10 mouse cellular contexts compared by ENCODE assay signal in the genomic region with DNA sequence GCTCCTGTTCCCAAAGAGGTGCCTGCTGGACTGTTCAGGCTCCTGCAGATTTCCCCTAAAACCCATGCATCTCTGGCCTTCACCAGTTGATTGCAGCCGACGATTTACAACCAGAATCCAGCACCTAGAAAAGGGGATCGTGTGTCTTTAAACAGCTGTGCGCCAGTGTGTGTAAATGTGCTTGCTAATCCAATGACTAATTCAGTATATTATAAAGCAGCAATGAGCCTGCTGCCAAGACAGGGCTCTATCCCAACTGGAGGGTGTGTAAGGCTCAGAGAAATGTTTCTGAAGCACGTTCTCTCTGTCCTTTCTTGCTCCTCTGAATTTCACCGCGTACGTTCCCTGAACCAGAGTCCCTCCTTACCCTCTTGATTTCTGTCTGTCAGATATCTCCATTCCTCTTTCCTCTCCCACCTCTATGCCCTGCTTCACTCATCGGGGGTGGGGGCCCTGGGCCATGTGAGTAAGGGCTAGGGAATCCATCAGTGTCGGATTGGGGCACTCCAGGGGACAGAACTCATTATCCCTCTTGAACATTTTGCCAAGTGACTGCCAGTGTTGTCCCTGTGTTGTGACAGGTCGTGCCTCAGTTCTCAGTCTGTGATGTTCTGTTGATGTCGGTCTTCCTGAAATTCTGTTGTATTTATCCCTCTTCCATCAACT.
DNase-seq lines count a peak whose midpoint lies in the region; ATAC-seq and TF ChIP-seq lines count a peak whose summit lies in the region.
"Had no signal": no experiment of that assay in that cellular context is flagged by ENCODE, and none has a peak within 500 bp of the region (broad histone marks: within the 10 kb centered on the region; RNA-seq: fewer than 3 reads in every experiment).

No protein-coding gene starts in this region.

- H3K9ac ChIP-seq in kidney, embryonic 15.5 days: 0 out of 2 replicates have a peak overlapping the region, but pooled peaks have one; percentile 7
- H3K9ac ChIP-seq in intestine, postnatal 0 days (ENCODE audit: low read depth, low read length): no peak overlapping the region
- no peak overlapping the region for H3K9ac ChIP-seq in hindbrain, embryonic 14.5 days
- H3K9ac ChIP-seq: forebrain, embryonic 15.5 days had no signal

- TF ChIP-seq CTCF in intestine, postnatal 0 days (IDR thresholded peaks at IDR 0.05; ENCODE audit: low read depth): no peak

- 0 out of 2 replicates have a peak, but pooled peaks have one; percentile 27 for ATAC-seq in kidney, embryonic 15.5 days (replicated peaks; ENCODE audit: low FRiP score)
- ATAC-seq in intestine, postnatal 0 days: 0 out of 2 replicates have a peak, but pooled peaks have one; percentile 7
- no peak for ATAC-seq in hindbrain, embryonic 14.5 days (ENCODE audit: low FRiP score)
- ATAC-seq: forebrain, embryonic 15.5 days had no signal

- H3K4me3 ChIP-seq in kidney, embryonic 15.5 days (replicated peaks): no peak overlapping the region
- H3K4me3 ChIP-seq in intestine, postnatal 0 days (ENCODE audit: low read depth, low read length): no peak overlapping the region
- no peak overlapping the region for H3K4me3 ChIP-seq in hindbrain, embryonic 14.5 days (replicated peaks; ENCODE audit: low read length)
- H3K4me3 ChIP-seq: forebrain, embryonic 15.5 days; hindbrain, embryonic 10.5 days had no signal

- H3K36me3 ChIP-seq in kidney, embryonic 15.5 days: no peaks in the 10 kb centered on the region
- H3K36me3 ChIP-seq in intestine, postnatal 0 days (ENCODE audit: control insufficient read depth, insufficient read depth): no peaks in the 10 kb centered on the region
- no peaks in the 10 kb centered on the region for H3K36me3 ChIP-seq in hindbrain, embryonic 14.5 days (replicated peaks; ENCODE audit: control insufficient read depth, insufficient read depth)
- H3K36me3 ChIP-seq: forebrain, embryonic 15.5 days; hindbrain, embryonic 10.5 days had no signal

- 38% methylated on average over 12 of the region's 12 CpGs for WGBS in kidney, embryonic 15.5 days
- WGBS in intestine, postnatal 0 days: 54% methylated on average over 12 of the region's 12 CpGs
- 88% methylated on average over 12 of the region's 12 CpGs for WGBS in hindbrain, embryonic 14.5 days

- H3K4me2 ChIP-seq in kidney, embryonic 15.5 days: no peak overlapping the region
- no peak overlapping the region; the same call in 1 of the 2 replicates for H3K4me2 ChIP-seq in intestine, postnatal 0 days (replicated peaks; ENCODE audit: low read depth)
- no peak overlapping the region for H3K4me2 ChIP-seq in hindbrain, embryonic 14.5 days (replicated peaks)
- H3K4me2 ChIP-seq: forebrain, embryonic 15.5 days had no signal

- no peaks in the 10 kb centered on the region for H3K27me3 ChIP-seq in kidney, embryonic 15.5 days
- no peaks in the 10 kb centered on the region for H3K27me3 ChIP-seq in intestine, postnatal 0 days (replicated peaks; ENCODE audit: control insufficient read depth, insufficient read depth, low read length)
- H3K27me3 ChIP-seq in hindbrain, embryonic 14.5 days (ENCODE audit: control insufficient read depth, insufficient read depth, low read length): 0 out of 2 replicates have a peak, but pooled peaks cover 13% of the 10 kb centered on the region

- H3K4me1 ChIP-seq in kidney, embryonic 15.5 days: peaks cover 96% of the 10 kb centered on the region
- H3K4me1 ChIP-seq in intestine, postnatal 0 days (replicated peaks; ENCODE audit: control insufficient read depth, insufficient read depth, low read length): 0 out of 2 replicates have a peak, but pooled peaks cover 8% of the 10 kb centered on the region
- H3K4me1 ChIP-seq in hindbrain, embryonic 14.5 days (replicated peaks; ENCODE audit: control insufficient read depth, insufficient read depth, low read length): peaks cover 2% of the 10 kb centered on the region; the same call in 1 of the 2 replicates

- DNase-seq in kidney, postnatal 4 days: no peak
- peak; percentile 84 for DNase-seq in 3T3-L1 (ENCODE audit: low read depth, low spot score)
- DNase-seq in NIH3T3 (ENCODE audit: low read depth): peak; percentile 84
- no peak for DNase-seq in hindbrain, embryonic 14.5 days (ENCODE audit: low spot score)
- DNase-seq in embryo, embryonic 10.5 days (ENCODE audit: low spot score): no peak
- DNase-seq: midbrain, embryonic 14.5 days had no signal

- H3K9me3 ChIP-seq in kidney, embryonic 15.5 days (replicated peaks): no peaks in the 10 kb centered on the region
- no peaks in the 10 kb centered on the region for H3K9me3 ChIP-seq in intestine, postnatal 0 days (ENCODE audit: control insufficient read depth)
- H3K9me3 ChIP-seq in hindbrain, embryonic 14.5 days (ENCODE audit: control insufficient read depth, low read length): peaks cover 4% of the 10 kb centered on the region; the same call in 1 of the 2 replicates
- H3K9me3 ChIP-seq: forebrain, embryonic 15.5 days had no signal

- H3K27ac ChIP-seq in kidney, embryonic 15.5 days: peak overlapping the region; percentile 69; the same call in 1 of the 2 replicates
- H3K27ac ChIP-seq in intestine, postnatal 0 days (ENCODE audit: low read depth, low read length): no peak overlapping the region
- no peak overlapping the region for H3K27ac ChIP-seq in hindbrain, embryonic 14.5 days
- H3K27ac ChIP-seq: forebrain, embryonic 15.5 days; hindbrain, embryonic 10.5 days had no signal

Comparison
In these comparisons a context has a peak if more than half of its experiments do, and no peak if none do; other contexts are left out.
1. DNase-seq: peak in 3T3-L1 (single experiment) and NIH3T3 (single experiment); none in kidney, postnatal 4 days (0 of 2), hindbrain, embryonic 14.5 days (single experiment) and embryo, embryonic 10.5 days (single experiment).